Mouse (Mus musculus) embryo, embryonic 11.5 days (tissue): ENCODE measurements around the gene Ddah1.

Experiments used
- DNase-seq: peaks from one replicate; pipeline ENCODE4 v3.0.0-alpha.2; 2012; ENCODE audit warnings: low read depth, low spot score

Ddah1 gene

DNA sequence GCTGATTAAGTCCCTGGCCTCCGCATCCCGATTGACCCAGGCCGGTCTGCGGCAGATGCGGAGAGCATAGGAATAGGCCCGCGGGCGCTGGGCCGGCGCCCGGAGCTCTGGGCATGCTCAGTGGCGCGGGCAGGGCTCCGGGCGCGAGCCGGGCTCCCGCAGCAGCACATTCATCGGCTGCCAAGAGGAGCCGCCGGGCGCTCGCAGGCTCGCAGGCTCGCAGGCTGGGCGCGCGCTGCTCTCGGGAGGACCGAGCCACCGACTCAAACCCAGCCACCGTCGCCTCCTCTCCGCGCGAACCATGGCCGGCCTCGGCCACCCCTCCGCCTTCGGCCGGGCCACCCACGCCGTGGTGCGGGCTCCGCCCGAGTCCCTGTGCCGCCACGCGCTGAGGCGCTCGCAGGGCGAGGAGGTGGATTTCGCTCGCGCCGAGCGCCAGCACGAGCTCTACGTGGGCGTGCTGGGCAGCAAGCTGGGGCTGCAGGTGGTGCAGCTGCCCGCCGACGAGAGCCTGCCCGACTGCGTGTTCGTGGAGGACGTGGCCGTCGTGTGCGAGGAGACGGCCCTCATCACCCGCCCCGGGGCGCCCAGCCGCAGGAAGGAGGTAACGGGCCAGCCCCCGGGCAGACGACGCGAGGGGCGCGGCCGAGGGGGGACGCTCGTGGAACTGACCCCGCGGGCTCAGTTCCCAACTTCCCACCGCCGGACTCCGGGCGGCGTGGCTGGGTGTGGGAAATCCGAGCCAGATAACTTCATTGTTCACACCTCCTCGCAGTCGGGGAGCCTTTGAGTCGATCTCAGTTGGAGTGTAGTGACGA, at the start of gene Ddah1:
TSS of gene Ddah1 (plus strand) at position 115 of the 818 bp plus-strand sequence.
- peak; percentile 44 for DNase-seq

DNA sequence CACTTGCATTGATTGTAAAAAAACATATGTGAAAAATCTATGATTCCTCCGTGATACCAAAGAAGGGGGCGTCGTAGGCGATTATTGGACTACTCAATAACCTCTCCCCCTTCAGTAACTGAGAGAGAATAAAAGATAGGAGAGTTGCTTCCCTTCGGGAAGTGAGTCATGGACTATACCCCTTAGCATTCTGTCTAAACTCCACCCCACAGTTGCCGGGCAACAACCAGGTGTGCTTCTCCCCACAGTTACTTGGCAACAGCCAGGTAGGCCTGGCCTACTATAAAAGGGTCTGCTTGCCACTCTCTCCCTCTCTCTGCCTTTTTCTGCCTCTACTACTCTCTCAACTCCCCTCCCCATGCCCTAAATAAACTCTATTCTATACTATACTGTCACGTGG, 42.6 kb upstream of the Ddah1 start:
- no peak for DNase-seq

DNA sequence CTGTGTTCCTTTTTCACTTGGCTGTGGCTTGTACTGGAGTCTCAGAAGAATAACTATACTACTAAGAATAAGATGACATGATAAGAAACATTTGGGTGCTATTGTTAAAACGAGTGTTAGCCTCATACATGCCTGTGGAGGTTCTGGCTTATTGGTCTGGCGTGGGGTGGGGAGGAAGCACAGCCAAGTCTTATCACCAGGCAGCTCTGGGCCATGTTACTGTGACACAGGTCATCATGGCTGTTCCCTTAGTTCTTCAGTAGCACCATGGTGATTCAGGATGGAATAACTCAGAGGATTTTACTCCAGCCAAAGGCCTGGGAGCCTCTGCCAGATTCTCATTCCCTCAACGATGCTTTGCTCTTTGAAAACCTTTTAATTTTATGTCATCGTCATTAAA, 38.8 kb upstream of the Ddah1 start:
- DNase-seq, result no peak

DNA sequence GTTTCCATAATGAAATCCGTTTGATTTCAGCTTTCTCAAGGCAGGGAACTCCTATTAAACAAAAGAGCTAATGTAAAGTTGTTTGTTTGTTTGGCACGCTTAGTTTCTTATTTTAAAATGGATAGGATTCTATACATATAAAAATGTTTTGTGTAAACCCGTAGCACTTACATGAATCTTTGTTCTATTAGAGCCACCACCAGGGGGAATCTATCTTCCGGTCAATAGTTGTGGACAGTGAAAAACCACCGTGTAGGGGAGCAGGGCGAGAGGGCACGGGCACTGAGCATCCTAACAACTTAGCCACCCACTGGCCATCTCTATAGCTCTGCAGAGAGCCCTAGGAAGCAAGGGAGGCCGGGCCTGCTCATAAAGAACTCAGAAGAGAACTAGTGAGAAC, 33.4 kb upstream of the Ddah1 start:
- DNase-seq, result no peak

DNA sequence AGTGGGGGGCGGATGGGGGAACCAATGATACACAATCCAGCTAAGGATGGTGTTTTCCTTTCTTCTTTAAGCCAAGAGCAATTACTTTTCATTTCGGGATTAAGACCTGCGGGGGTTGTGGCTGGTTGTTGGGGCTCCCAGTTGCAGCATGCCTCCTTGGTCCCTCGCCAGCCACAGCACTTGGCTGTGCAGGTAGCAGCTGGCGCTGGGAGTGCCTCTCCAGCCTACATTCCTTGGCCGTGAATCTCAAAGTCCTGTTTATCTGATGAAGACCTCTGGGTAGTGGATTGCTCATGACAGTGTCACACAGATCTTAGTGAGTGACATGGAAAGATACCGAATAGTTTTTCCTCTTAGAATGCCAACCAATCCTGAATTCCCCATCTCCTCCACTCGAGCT, 30.1 kb upstream of the Ddah1 start:
- DNase-seq, result no peak

DNA sequence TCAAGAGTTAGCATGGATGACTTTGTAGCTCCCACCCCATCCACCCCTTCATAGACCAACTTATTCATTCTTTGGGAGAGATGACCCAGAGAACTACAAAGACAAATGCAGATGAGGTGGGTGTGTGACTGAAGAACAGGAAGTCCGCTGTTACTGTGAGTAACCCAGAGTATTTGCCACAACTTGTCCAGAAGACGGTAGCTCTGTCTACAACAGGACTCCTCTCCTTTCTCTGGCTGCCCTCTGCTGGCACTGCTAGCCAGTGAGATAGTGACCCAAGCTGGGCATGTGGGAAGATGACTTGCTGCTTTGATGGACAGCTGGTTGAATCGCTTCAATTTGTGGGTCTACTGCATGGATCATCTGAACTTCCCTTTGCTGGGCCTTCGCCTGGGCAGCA, 28.9 kb upstream of the Ddah1 start:
- DNase-seq, result no peak

DNA sequence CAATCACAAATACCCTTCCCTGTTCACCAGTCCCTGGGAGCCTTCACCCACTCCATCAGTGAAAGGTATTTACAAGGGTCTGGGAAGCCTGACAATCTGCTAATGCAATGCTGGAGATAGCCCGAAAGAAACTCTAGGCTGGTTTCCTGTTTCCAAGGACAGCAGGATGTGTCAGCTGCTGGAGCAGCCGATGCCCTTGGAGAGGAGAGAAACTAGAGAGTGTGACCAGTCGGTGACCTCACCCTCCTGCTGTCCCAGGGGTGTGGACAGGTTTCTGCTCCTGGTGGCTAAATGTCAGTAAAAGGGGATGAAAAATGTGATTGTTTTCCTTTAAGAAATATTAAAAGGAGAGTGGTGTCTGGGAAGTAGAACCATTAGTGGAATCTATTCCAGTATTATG, 28.4 kb upstream of the Ddah1 start:
- DNase-seq, result no peak

DNA sequence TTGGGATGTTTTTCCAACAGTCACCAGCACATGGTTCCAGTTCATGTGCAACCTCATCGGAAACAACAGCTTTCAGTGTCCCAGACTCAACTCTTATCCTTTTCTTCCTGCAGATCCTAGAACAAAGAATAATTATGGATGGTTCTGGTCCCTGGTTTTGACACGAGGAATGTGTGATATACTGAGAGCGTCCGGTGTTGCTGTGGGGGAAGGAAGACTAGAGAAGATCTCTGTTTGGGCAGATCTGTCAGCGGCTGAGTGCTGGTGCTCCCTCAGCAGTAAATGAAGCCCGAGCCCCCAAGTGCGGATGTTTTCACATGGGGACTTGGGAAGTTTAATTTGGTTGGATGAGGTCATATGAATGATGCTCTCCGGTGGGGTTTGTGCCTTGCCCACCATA, 23.6 kb upstream of the Ddah1 start:
- no peak for DNase-seq

DNA sequence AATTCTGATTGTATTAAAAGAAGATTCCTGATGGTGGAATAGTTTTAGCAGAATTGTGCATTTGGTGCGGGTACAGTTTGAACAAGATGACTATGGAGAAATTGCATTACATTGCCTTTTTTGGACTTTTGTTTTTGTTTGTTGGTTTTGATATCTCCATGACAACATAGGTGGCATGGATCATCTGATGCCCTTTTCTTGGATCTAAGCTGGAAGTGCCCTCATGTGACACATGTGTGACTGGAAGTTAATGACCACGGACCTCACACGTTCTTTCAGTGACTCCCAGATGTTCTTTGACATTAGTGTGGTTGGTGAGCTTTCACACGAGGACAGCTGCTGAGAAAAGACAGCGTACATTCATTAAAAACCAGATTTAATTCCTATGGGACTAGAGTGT, 21.9 kb upstream of the Ddah1 start:
- DNase-seq, result no peak

DNA sequence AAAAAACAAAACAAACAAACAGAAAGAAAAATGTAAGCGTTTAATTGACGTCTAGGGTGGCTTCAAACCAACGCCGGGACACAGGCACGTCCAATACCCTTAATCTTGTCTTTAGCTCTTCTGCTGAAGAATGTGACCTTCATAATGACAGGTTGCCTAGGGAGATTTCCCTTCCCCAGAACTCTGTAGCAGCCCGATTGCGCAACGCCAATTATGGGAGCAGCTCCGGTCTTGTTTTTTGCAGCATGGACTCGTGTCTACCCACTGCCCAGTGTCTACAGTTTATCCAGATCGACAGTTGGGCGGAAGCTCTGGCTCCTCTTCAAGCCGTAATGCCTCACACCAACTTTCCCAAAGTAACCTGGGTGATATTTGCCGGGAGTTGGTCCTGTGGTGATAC, 19.8 kb upstream of the Ddah1 start:
- DNase-seq, result no peak

DNA sequence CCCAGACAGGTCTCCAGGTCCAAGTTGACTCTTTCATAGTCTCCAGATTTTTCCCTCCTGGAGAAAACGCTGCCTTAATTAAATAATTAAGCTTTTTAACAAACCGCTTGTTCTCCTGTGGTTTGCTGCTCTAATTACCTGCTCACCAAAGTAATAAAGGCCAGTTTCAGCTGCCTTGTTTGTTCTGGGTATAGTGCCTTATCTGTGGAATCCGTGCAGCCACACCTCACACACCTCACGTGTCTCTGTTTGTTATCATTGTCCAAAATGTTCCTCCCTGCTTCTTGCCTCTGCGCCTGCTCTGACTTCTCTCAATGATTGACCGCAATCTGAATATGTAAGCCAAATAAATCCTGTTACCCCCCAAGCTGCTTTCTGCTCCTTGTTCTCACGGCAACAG, 18.6 kb upstream of the Ddah1 start:
- DNase-seq, result no peak

DNA sequence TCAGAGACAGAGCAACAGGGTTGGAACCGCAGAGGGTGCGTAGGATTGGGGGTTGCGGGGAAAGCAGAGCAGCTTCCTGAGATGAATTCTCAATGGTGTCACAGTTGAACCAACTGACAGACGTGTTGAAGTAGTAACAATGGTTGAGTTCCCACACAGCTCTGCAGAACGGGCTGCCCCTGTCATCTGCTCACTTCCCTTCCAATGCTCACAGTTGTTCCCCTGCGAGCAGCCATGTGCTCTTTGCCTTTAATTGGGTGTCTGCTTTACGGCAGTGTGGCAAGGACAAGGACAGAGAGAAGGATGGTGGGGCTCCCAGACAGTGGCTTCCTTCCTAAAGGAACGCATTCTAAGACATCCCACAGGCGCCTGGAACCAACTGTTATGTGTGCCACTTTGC, 15.4 kb upstream of the Ddah1 start:
- no peak for DNase-seq

DNA sequence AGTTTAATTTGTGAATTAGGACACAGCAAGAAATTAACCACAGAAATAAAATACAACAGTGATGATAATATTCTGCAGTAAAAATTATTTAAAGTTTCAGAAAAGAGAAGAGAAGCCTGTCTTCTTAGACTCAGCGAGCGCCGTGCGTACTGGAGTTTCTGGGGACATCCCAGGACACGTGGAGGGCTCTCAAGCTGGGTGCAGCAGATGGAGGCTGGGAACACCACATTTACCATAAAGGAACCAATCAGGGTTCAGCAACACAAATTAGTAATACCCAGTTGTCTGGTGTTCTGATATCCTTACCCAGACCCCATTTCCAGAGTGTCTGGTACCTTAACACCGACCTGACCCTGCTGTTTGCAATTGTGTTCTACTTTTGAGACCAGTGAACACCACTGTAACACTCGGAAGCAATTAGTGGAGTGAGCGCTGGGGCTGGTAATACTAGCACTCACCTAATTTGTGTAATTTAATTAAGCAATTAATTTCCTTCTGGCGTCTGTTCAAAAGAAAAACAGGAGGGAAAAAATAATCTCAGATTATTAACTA, 14.9 kb upstream of the Ddah1 start:
- no peak for DNase-seq

DNA sequence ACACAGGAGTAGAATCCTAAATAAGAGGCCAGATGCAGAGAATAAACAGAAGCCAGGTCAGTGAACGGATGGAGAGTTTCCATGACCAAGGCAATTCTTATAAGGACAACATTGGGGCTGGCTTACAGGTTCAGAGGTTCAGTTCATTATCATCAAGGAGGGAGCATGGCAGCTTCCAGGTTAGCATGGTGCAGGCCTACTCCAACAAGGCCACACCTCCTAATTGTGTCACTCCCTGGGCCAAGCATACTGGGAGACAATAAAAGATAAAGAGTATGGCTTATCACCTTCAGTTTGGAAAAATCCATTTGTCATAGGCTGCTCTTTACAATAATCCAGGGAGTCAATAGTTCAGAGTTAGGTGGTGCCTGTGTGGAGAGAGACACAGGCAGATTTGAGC, 9.8 kb upstream of the Ddah1 start:
- DNase-seq, result no peak

DNA sequence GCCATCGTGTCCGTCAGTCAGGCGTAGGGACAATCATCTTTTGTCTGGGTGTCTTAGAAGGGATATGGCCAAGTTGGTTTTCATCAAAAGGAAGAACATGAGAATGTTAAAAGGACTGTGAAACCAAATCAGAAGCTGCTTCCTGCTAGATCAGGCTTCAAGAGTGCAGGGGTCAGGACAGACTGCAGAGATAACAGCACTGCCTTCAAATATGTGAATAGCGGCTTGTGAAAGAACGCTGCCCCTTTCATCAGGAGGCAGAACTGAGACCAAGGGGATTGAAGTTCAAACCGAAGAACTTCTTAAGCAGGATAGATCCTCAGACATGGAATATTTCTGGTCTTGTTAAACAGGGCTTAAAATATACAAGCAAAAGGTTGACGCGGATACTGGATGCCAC, 2.0 kb upstream of the Ddah1 start:
- no peak for DNase-seq

DNA sequence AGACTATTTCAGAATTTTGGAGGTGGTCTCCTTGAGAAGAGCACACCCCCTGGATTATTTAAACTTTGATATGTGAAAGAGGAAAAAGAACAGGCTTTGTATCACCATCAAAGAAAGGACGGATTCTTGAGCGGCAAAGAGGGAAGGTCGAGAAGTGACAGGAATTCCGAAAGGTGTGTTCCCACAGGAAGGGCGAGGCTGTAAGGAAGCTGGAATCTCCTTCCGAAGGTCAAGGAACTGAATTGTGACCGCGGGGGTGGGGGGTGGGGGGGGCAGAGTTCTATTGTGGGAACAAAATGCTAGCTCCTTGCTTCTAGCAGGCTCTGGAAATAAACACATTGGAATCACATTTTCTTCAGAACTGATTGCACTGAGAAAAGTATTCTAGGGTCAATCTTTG, 1.3 kb upstream of the Ddah1 start:
- DNase-seq, result no peak

DNA sequence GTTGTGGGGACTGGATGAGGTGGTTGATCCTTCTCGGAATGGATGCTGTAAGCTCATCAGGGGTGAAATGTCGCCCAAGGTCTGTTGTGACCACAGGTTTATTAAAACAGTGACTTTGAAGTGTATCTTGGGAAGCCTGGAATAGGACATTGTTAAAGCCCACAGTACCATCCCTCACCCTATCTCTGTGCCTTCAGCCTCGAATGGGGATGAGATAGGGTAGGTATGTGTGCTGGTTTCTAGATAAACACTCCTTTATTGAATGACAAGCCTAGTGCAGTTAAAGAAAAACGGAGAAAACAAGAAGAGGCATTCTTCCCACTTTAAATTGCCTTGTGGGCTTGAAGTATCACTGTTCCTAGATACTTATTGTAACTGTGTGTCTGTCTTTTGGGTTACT, 631 bp upstream of the Ddah1 start:
- DNase-seq, result no peak

DNA sequence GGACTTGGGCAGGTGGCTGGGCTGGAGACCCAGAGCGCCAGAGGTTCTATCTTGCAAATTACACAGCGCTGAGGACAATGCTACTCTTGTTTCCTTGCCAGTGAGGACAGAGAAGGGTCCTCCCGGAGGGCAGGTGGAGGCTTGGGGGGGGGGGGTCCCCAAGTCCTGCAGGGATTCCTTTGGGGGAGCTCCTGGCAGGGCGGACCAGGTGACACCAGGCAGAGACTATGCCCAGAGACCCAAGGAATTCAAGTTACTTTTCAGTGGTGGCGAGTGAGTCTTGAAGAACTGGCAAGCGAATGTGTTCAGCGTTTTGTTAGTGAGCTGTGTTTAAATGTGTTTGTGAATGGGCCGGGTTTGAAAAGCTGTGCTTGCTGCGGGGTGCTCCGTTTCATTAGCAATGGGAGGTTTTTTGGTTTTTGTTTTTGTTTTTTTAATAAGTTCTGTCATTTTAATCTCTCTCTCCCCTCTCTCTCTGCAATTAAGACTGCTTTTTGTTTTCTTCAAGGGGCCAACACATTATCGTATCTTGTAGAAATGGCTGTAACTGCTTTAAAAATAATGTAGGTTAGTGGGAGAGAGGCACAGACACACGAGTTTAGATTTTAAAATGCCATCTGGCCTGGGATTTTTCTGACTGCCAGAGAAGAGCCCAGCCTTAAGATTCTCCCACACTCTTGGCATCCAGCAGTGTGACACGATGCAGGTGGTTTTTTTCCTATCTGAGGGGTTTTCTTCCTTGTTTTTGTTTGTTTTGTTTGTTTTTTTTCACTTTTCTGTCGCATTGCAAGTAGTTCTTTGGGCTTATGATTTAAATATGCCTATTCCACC, 1.1 kb downstream of the Ddah1 start:
- DNase-seq, result peak; percentile 29

DNA sequence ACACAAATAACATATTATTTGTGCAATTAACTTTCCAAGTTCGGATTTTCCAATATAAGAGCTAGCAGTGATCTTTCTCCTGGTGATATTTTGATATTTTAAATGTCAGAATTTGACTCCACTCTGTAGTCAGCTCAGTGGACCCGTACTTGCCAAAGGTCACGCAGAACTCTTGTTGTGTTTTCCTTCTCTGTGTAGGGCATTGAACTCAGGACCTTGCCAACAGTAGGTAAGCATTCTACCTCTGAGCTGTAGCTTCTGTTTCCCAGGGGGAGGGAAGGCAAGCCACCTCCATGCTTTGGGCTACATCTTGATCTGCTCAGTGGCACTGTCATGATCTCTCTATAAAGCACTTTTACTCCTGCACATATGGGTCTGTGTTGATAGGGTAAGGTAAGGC, 2.1 kb downstream of the Ddah1 start:
- DNase-seq, result no peak

DNA sequence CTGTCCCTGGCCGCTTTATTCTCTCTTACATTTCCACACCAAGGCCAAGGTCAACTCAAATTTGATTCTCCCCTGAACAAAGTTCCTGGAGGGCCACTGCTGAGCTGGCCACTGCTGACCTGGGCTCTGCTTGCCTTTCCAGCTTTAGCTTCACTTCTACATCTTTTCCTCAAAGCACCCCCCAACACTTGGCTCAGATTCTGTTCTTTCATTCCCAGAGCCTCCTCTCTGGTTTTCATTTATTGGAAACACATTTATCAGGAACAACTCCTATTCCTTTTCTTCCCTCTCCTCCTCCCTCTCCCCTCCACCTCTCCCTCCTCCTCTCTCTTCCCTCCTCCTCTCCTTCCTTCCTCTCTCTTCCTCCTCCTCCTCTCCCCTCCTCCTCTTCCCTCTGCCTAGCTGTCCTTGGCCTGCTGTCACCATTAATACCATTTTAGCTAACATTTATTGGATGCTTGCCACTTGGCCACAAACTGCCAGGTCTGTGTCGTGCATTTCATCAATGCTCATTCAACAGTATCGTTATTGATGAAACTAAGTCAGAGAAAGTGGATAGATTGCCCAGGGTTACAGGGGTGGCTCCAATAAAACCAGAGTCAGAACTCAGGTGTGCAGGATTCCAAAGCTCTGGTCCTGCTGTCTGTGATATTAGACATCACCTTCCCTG, 3.2 kb downstream of the Ddah1 start:
- DNase-seq, result no peak

DNA sequence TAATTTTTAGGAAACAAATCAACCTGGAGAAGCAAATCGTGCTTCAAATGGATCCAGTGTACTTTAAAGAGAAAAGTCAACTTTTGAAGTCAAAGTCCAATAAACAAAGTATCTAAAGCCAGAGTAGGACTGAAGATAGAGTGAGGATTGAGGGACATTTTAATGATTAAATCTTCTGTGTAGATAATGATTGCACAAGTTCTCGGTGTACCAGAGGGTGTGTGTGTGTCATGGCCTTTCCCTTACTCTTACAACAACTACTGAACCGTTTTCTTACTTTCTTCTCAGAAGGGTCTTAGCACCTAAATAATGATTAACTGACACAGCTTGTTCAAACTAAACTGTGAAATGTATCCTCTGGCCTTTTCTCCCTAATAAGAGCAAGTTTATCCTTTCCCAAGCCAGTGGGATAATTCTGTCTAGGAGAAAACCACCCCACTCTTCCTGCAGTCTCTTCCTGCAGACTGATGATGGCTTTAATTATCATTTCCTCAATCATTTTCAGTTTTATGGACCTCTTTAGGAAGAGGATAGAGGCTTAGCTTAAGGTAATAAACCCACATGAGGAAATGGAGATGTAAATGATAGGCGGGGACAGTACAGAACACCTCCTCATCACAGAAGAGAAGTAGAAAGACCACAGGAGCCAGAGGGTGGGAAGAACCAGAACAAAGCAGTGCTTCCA, 4.6 kb downstream of the Ddah1 start:
- DNase-seq, result no peak

DNA sequence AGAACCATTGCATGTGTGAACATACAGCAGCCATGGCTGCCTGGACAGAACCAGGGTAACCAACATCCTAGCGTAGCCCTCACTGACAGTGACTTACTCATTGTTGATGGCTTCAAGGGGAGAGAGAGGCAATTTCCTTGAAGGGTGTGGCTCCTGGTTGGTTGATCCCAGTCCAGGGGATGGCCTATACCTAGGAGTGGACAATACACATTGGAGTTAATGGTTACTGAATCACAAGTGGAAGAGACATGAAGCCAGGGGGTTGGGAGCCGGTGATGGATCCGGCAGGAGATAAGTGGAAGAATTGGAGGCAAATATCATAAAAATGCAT, 5.1 kb downstream of the Ddah1 start:
- DNase-seq, result no peak
